Mouse (Mus musculus) liver, embryonic 13.5 days (tissue): ENCODE data around the gene Dact3. TPM values are rescaled to one million over a fixed set of nuclear protein-coding genes. Genes with fewer than 3 reads are reported as not detected.

Experiments used
- ATAC-seq: fragments of 200-750 bp; cut with Nextera tagmentation; 2 replicates; pipeline ENCODE4 v1.8.0; 2017; ENCODE audit warnings: low read depth, mild to moderate bottlenecking, moderate number of reproducible peaks, moderate library complexity
- DNase-seq: peaks from one replicate; pipeline ENCODE4 v3.0.0; 2022
- H3K27ac ChIP-seq: fragments of 300-500 bp; sonication (generic); 2 replicates; pipeline ENCODE4 v1.5.1; 2015; ENCODE audit warnings: moderate library complexity, mild to moderate bottlenecking, inconsistent platforms
- H3K27me3 ChIP-seq: fragments of 300-500 bp; sonication (generic); 2 replicates; pipeline ENCODE4 v1.6.1; 2015; ENCODE audit warnings: mild to moderate bottlenecking, inconsistent platforms
- H3K36me3 ChIP-seq: fragments of 300-500 bp; sonication (generic); 2 replicates; pipeline ENCODE4 v1.6.1; 2015; ENCODE audit warnings: mild to moderate bottlenecking, inconsistent platforms
- H3K4me1 ChIP-seq: fragments of 300-500 bp; sonication (generic); replicated peaks from 2 replicates; pipeline ENCODE4 v1.6.1; 2015; ENCODE audit warnings: inconsistent platforms
- H3K4me2 ChIP-seq: fragments of 300-500 bp; sonication (generic); 2 replicates; pipeline ENCODE4 v1.6.1; 2015; ENCODE audit warnings: inconsistent platforms, mild to moderate bottlenecking, moderate library complexity
- H3K4me3 ChIP-seq: fragments of 300-500 bp; sonication (generic); replicated peaks from 2 replicates; pipeline ENCODE4 v1.5.1; 2015; ENCODE audit warnings: mild to moderate bottlenecking, inconsistent platforms
- H3K9ac ChIP-seq: fragments of 300-500 bp; sonication (generic); 2 replicates; pipeline ENCODE4 v1.6.1; 2015; ENCODE audit warnings: mild to moderate bottlenecking, inconsistent platforms
- H3K9me3 ChIP-seq: fragments of 300-500 bp; sonication (generic); replicated peaks from 2 replicates; pipeline ENCODE4 v1.6.1; 2016; ENCODE audit warnings: inconsistent platforms
- WGBS: fragments of 180-500 bp; shearing (Covaris S2); methylation state at CpG from one replicate; pipeline ENCODE4 v1.1.7; 2015; ENCODE audit not compliant: insufficient replicate concordance; 5-methylcytosine and 5-hydroxymethylcytosine counted together
- polyA plus RNA-seq: library from polyadenylated mRNA; unstranded; fragments of >200 nt; fragmentation: Nextera tagmentation; extraction: Ambion mirVana; gene quantifications from 2 replicates; pipeline ENCODE4 v1.2.1, GENCODE M21; 2015

The Dact3 gene
- polyA plus RNA-seq, 1 experiment from 2014 or later, result 0.17 TPM

DNA sequence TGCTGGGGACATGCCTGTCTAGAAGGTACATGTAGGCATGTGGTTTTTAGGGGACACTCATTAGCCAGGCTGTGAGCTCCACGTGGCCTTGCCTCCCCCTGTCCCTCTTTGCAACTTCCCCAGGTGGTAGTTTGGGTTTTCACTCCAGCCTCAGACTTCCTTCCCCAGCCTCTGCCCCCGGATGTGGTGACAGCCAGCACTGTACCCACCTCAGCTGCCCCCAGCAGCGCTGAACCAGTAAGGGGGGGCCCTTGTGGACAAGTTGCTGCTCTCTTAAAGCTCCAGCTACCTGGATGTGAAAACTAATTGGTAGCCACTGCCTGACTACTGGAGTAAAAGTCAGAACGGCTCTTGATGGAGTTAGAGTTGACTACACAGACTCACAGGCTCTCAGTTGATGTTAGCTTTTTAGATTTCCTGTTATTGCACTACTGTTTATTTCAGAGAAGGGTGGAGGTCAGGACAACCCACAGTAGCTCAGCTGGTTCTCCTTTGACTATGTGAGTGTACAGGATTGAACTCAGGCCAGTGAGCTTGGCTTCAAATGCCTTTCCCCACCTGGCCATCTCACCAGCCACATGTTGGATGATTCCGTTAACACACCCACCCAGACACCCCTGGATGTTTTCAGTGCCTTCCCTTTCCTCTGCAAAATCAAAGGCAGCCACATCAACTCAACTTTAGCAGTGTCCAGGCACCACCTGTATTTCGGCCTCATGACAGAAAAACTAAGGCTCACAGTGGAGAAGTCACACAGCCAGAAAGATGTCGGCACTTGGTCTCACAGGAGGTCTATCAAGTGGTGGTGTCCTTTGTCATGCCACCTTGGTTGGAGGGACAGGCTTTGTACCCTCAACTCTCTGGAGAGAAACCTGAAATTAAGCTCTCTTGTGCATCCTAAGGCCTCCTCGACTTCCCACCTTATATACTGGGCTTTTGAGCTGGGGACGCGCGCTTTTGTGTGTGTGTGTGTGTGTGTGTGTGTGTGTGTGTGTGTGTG, 33.3 kb upstream of the Dact3 start:
- peak; percentile 6; the same call in 1 of the 2 replicates for ATAC-seq
- peak overlapping the region; percentile 84 for H3K9ac ChIP-seq

DNA sequence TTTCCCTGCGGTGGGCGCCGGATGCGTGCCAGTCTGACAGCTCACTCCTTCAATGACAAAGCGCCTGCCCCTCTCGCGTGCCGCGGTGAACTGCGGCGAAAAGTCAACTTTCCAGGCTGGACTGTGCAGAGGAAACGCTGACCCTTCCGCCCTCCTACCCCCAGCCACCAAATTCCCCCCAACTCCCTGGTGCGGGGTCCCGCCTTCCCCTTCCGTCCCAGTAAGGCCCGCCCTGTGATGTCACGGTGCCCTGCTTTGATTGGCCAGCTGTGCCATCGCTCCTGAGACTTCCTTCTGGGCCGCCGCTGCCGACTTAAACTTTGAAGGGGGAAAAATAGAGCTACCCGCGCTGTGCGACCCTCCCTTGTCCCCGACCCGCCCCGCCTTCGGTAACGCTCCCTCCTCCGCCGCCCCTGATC, 32.5 kb upstream of the Dact3 start, which contains the start of gene Prkd2:
Prkd2 (plus strand) TSS at position 258 of the 419 bp plus-strand sequence.
- Histone ChIP-seq H3K27ac (peak within 1 kb of the TSS; percentile 78), H3K4me3 (peak within 1 kb of the TSS; percentile 73), H3K4me1 (peaks cover 63% of the 10 kb centered on the region), H3K9ac (peak within 1 kb of the TSS; percentile 84), H3K4me2 (peak within 1 kb of the TSS; percentile 100), H3K27me3 (no peaks in the 10 kb centered on the region), H3K36me3 (peaks cover 38% of the 10 kb centered on the region), H3K9me3 (no peaks in the 10 kb centered on the region)
- WGBS, result under 1% methylated on average over 32 of the region's 32 CpGs
- peak; percentile 77 for DNase-seq
- peak; percentile 82 for ATAC-seq

More for the DNA sequence above, 33.3 kb upstream of the Dact3 start:
- peak overlapping the region; percentile 78 for H3K27ac ChIP-seq
- peak overlapping the region; percentile 100 for H3K4me2 ChIP-seq
- no peaks in the 10 kb centered on the region for H3K9me3 ChIP-seq
- no peak for DNase-seq
- peak overlapping the region; percentile 73 for H3K4me3 ChIP-seq
- H3K27me3 ChIP-seq, result no peaks in the 10 kb centered on the region
- WGBS, result 25% methylated on average over 11 of the region's 11 CpGs
- H3K36me3 ChIP-seq, result peaks cover 46% of the 10 kb centered on the region
- peaks cover 69% of the 10 kb centered on the region for H3K4me1 ChIP-seq

DNA sequence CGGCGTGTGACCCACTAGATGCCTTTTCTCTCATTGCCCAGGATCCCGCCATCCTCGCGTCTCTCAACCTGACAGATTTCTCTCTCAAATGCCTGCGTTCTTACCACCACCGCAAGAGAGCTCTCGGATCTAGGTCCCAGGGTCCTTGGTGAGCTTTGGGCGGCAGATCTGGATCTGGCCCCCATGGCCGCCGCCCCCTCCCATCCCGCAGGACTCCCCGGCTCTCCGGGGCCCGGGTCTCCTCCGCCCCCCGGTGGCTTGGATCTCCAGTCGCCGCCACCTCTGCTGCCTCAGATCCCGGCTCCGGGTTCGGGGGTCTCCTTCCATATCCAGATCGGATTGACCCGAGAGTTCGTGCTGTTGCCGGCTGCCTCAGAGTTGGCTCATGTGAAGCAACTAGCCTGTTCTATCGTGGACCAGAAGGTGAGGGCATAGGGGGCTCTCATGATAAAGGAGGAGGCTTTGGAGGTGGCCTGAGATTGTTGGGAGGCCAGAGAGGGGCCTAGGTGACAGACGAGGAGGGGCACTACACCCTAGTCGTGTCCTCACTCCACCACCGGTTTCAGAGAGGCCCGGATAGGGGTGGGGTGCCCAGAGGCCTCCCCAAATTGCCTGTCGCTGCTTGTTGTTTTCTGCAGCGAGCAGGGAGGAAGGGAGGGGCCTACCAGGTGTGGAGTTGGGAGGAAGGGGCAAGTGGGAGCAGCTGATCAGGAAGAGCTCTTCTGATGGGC, 31.5 kb upstream of the Dact3 start:
- DNase-seq, result no peak
- peak overlapping the region; percentile 84 for H3K9ac ChIP-seq
- H3K9me3 ChIP-seq, result no peaks in the 10 kb centered on the region
- under 1% methylated on average over 33 of the region's 33 CpGs for WGBS
- H3K27me3 ChIP-seq, result no peaks in the 10 kb centered on the region
- H3K4me1 ChIP-seq, result peaks cover 58% of the 10 kb centered on the region
- H3K4me2 ChIP-seq, result peak overlapping the region; percentile 100
- H3K27ac ChIP-seq, result peak overlapping the region; percentile 70
- peak; percentile 37 for ATAC-seq
- H3K4me3 ChIP-seq, result peak overlapping the region; percentile 73
- peaks cover 29% of the 10 kb centered on the region for H3K36me3 ChIP-seq

DNA sequence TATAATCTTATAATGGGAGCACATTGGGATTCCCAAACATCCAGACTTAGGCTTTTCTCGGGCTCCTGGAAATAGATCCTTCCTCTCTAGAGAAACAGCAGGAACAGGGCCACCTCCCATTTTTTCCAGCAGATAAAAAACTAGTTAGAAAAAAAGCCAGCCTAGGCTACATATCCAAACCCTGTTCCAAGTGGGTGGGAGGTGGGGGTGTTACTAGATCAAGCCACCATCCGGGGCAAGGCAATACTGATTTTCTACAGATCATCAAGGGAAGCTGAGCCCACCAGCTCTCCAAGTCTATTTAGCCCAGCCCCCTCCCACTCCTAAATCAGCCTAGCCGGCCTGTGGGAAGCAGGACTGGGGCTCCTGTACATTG, 30.4 kb upstream of the Dact3 start:
- peak overlapping the region; percentile 100 for H3K4me2 ChIP-seq
- H3K36me3 ChIP-seq, result peaks cover 28% of the 10 kb centered on the region
- peak overlapping the region; percentile 84 for H3K9ac ChIP-seq
- peak overlapping the region; percentile 63 for H3K27ac ChIP-seq
- H3K9me3 ChIP-seq, result no peaks in the 10 kb centered on the region
- 19% methylated on average over 3 of the region's 3 CpGs for WGBS
- ATAC-seq, result no peak
- H3K27me3 ChIP-seq, result no peaks in the 10 kb centered on the region
- H3K4me3 ChIP-seq, result peak overlapping the region; percentile 73
- DNase-seq, result no peak
- peaks cover 51% of the 10 kb centered on the region for H3K4me1 ChIP-seq

DNA sequence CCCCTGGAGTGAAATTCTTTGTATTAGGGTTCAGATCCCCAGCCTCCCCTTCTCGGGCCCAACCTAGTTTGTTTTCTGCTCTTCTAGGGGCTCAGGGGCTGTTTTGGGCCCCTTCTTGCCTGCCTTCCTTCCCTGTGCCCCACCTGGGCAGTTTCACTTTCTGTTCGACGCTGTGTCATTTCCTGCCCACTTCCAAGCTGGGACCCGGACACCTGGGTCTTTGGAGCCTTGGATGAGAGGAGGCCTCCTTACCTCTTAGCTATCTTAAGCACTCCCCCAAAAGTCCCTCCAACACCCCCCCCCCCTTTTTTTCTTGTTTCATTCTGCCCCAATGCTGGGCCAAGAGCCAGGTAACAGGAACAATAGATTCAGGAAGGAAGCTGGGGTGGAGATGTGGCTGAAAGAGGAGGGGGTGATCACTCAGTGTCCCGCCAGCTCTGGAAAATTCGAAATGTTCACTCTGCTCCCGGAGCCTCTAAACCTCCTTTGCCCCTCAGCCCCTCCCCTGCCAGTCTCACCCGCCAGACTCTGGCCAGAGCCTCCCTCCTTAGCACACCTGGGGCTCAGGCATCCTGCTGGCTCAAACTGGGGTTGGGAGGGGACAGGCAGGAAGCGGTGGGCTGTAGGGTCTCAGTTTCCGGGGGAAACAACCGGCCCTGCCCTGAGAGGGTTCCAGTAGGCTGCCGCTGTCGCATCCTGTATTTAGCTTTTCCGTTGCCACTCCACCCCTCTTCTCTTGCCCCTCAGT, 29.9 kb upstream of the Dact3 start:
- no peak for ATAC-seq
- Histone ChIP-seq H3K27me3 (no peaks in the 10 kb centered on the region), H3K4me2 (peak overlapping the region; percentile 100), H3K9me3 (no peaks in the 10 kb centered on the region), H3K4me3 (peak overlapping the region; percentile 73), H3K36me3 (peaks cover 27% of the 10 kb centered on the region), H3K4me1 (peaks cover 51% of the 10 kb centered on the region), H3K27ac (peak overlapping the region; percentile 63), H3K9ac (peak overlapping the region; percentile 84)
- 7% methylated on average over 14 of the region's 14 CpGs for WGBS
- DNase-seq, result no peak

DNA sequence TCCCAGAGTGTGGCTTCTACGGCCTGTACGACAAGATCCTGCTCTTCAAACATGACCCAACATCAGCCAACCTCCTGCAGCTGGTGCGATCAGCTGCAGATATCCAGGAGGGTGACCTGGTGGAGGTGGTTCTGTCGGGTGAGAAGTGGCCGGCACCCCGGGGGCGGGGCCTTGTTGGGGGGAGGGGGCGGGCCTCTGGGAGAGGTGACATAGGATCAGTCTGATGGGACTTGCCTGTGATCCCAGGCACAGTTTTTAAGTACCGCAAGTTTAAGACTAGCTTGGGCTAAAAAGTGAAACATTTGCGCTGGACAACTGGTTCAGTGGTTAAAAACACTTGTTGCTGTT, 29.3 kb upstream of the Dact3 start:
- Histone ChIP-seq H3K9ac (peak overlapping the region; percentile 84), H3K27me3 (no peaks in the 10 kb centered on the region), H3K4me2 (peak overlapping the region; percentile 100), H3K4me1 (peaks cover 47% of the 10 kb centered on the region), H3K27ac (peak overlapping the region; percentile 63), H3K9me3 (no peaks in the 10 kb centered on the region), H3K4me3 (peak overlapping the region; percentile 73), H3K36me3 (peaks cover 26% of the 10 kb centered on the region)
- 22% methylated on average over 10 of the region's 10 CpGs for WGBS
- ATAC-seq (no peak), DNase-seq (no peak)

DNA sequence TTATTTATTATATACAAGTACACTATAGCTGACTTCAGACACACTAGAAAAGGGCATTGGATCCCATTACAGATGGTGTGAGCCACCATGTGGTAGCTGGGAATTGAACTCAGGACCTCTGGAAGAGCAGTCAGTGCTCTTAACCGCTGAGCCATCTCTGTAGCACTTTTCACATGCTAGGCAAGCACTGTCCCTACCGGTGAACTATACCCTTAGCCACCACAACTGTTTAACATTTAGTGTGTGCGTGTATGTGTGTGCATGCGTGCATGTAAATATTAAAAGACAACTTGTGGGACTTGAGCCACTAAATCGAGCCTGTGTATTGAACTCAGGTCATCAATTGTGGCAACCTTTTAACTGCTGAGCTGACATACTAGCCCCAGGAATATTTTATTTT, 28.3 kb upstream of the Dact3 start:
- H3K4me2 ChIP-seq, result no peak overlapping the region
- 87% methylated on average over 5 of the region's 5 CpGs for WGBS
- no peak overlapping the region for H3K9ac ChIP-seq
- ATAC-seq (no peak), DNase-seq (no peak)
- H3K27me3 ChIP-seq, result no peaks in the 10 kb centered on the region
- no peak overlapping the region for H3K4me3 ChIP-seq
- no peaks in the 10 kb centered on the region for H3K9me3 ChIP-seq
- no peak overlapping the region for H3K27ac ChIP-seq
- peaks cover 38% of the 10 kb centered on the region for H3K4me1 ChIP-seq
- H3K36me3 ChIP-seq, result peaks cover 19% of the 10 kb centered on the region

DNA sequence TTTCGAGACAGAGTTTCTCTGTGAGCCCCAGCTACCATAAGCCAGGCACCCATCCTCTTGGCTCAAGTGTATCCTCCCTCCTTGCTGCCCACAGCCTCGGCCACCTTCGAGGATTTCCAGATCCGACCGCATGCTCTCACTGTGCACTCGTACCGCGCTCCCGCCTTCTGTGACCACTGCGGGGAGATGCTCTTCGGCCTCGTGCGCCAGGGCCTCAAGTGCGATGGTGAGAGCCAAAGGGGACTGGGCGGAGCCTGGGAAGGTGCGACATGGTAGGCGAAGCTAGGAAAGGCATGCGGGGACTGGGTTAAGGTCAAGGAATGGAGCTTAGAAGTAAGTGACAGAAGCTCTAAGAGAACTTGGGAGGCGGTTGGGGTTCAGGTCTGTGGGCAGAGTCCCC, 27.6 kb upstream of the Dact3 start:
- peaks cover 19% of the 10 kb centered on the region for H3K36me3 ChIP-seq
- no peaks in the 10 kb centered on the region for H3K9me3 ChIP-seq
- H3K4me1 ChIP-seq, result peaks cover 31% of the 10 kb centered on the region
- DNase-seq (no peak), ATAC-seq (no peak)
- H3K9ac ChIP-seq, result no peak overlapping the region
- no peak overlapping the region for H3K4me3 ChIP-seq
- no peak overlapping the region for H3K27ac ChIP-seq
- no peaks in the 10 kb centered on the region for H3K27me3 ChIP-seq
- WGBS, result 81% methylated on average over 19 of the region's 19 CpGs
- no peak overlapping the region for H3K4me2 ChIP-seq

DNA sequence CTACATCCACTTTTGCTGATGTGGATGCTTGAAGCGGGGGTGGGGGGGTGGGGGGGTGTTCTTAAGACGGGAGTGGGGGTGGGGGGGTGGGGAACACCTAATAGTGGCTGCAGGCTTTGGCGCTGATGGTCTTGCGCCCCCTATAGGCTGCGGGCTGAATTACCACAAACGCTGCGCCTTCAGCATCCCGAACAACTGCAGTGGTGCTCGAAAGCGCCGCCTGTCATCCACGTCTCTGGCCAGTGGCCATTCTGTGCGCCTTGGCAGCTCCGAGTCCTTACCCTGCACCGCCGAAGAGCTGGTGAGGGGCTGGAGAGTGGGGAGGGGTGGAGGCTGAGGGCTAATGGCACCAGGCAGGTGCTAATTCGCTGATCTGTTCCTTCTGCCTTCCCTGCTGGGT, 26.5 kb upstream of the Dact3 start:
- no peak overlapping the region for H3K4me3 ChIP-seq
- no peak overlapping the region for H3K4me2 ChIP-seq
- 49% methylated on average over 17 of the region's 17 CpGs for WGBS
- no peak overlapping the region for H3K27ac ChIP-seq
- H3K9me3 ChIP-seq, result no peaks in the 10 kb centered on the region
- H3K9ac ChIP-seq, result no peak overlapping the region
- H3K27me3 ChIP-seq, result no peaks in the 10 kb centered on the region
- peaks cover 25% of the 10 kb centered on the region for H3K4me1 ChIP-seq
- peaks cover 20% of the 10 kb centered on the region for H3K36me3 ChIP-seq
- no peak for DNase-seq
- no peak for ATAC-seq

DNA sequence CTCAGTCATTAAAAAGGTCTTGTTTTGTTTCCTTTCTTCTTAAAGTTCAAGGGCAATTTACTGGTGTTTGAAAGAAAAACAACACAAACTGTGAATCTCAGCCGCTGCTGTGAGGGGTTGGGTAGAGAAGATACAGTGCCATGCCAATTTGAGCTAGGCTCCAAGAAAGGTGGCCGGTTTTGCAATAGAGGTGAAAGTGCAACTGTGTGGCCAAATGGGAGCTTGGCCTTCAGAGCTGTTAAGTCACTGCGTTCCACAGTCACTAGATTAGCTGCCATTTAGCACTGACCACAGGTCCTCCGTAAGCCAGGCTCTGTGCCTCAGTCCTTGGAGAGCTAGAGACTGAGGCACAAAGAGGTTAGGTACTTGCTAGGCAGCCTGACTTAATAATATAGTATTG, 23.5 kb upstream of the Dact3 start:
- no peak overlapping the region for H3K27ac ChIP-seq
- WGBS, result 69% methylated on average over 4 of the region's 4 CpGs
- H3K36me3 ChIP-seq, result peaks cover 47% of the 10 kb centered on the region
- H3K4me2 ChIP-seq, result no peak overlapping the region
- no peak for DNase-seq
- no peaks in the 10 kb centered on the region for H3K9me3 ChIP-seq
- H3K4me1 ChIP-seq, result no peaks in the 10 kb centered on the region
- H3K27me3 ChIP-seq, result no peaks in the 10 kb centered on the region
- ATAC-seq, result 0 out of 2 replicates have a peak, but pooled peaks have one; percentile 11
- no peak overlapping the region for H3K9ac ChIP-seq
- no peak overlapping the region for H3K4me3 ChIP-seq
